Mouse (Mus musculus): ENCODE measurements around the gene Dpysl4.
A peak's percentile ranks its signal among the peaks of the same experiment; 100 is the strongest.

Gene Dpysl4

DNA sequence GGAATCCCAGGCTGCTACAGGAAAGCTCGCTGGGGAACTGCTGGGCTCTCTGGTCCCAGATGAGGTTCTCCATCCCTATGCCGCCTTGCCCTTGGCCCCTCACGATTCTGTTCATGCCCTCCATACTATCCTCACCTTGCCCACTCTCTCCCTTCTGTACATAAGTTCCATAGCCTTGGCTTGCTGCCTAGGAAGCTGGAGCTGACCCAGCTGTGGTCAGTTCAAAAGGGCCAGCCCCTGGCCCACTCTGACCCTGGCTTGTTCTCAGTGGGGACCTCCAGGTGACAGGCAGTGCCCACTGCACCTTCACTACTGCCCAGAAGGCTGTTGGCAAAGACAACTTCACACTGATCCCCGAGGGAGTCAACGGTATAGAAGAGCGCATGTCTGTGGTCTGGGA is 10.6 kb downstream of the Dpysl4 start:
- no peak for DNase-seq (ENCODE audit: low spot score)

GRCm38 (mm10) chr7:139100531-139101095 is 14.8 kb downstream of the Dpysl4 start:
- DNase-seq (ENCODE audit: low spot score) = no peak

- DNase-seq (ENCODE audit: low spot score) = no peak
Observed at GRCm38 (mm10) chr7:139101286-139101804, 15.5 kb downstream of the Dpysl4 start.

DNA sequence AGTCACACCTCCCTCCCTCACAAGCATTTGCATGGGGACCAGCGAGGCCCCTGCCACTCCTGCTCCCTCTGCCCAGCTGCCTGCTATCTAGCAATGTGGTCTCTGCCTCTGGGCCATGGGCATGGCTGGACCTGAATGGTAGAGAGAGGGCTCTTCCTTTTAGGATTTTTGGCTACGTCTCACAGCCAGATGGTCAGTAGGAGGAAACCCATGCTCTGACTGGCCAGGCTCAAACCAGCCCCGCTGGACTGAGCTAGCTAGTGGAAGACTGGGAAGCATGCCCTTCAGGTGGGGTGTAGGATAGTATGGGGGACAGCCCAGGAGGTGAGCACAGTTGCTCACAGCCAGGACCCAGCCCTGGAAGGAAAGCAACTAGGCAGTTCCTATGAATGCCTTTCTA is 16.0 kb downstream of the Dpysl4 start:
- no peak for DNase-seq (ENCODE audit: low spot score)

DNA sequence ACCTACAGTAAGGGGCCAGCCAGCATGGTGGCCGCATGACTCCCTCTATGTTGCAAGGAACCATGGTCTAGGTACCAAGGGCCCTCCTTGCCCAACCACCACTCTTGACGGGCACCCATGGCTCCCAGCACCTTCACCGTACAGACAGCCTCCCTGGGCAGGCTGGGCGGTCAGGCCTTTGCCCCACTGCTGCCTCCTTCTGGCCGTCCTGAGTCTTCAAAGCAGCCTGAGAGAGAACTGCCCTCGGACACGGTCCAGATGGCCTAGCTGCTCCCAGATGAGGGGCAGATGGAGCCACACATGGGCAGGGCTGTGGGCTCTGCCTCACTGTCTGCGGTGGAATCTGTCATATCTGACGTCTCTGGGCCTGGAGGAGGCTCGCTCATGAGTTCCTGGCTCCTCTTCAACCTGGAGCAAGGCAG is 18.2 kb downstream of the Dpysl4 start:
- peak; percentile 74 for DNase-seq (ENCODE audit: low spot score)

- no peak for DNase-seq (ENCODE audit: low spot score)
Observed at GRCm38 (mm10) chr7:139105076-139105475, 19.3 kb downstream of the Dpysl4 start.

DNA sequence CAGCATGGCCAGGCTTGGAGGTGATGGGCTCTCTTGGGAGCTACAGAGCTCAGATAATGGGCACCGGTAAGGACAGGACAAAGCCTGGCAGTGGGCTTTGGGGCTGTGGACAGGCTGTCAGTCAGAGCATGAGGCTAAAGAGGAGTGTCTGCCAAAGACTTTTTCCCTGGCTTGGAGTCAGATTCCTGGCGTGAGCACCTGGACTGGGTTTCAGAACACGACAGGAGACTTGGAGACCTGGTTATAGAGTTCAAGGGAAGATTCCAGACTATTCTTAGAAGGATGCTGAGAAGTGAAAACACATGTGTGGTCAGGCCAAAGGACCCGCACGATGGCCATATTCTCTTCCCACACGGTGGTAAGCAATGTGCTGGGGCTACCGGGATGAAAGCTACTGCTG is 19.9 kb downstream of the Dpysl4 start:
- no peak for DNase-seq (ENCODE audit: low spot score)

DNA sequence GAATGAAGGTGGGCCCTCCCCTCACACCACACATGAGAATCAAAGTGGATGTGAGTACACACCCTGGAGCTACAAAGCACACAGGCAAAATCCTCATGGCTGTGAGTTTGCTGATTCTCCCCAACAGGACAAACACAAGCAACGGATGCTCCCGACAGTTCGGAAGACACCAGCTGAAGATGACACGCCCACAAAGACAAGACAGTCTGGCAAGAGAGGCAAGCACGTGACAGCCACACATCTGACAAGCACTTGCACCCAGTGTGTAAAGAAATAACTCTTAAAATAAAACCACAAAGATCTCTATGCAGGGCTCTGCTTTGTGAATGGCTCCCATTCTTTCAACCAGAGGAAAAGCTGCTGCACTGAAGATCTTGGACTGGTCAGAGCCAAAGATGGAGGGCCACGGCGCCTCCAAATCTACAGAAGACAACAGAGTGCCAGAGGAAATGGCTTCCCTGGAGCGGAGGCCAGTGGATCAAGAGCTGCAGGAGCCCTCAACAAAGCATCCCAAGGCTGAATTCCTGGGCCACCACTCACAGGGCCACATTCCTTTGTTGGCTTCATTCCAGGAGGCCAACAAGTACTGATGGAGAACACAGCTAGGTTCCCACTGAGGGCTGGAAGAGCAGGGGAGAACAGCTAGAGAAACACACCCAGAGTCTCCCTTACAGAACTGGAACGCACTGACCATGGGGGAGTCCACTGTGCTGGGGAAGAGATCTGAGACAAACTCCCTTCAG is 22.3 kb downstream of the Dpysl4 start:
- no peak for DNase-seq (ENCODE audit: low spot score)

DNA sequence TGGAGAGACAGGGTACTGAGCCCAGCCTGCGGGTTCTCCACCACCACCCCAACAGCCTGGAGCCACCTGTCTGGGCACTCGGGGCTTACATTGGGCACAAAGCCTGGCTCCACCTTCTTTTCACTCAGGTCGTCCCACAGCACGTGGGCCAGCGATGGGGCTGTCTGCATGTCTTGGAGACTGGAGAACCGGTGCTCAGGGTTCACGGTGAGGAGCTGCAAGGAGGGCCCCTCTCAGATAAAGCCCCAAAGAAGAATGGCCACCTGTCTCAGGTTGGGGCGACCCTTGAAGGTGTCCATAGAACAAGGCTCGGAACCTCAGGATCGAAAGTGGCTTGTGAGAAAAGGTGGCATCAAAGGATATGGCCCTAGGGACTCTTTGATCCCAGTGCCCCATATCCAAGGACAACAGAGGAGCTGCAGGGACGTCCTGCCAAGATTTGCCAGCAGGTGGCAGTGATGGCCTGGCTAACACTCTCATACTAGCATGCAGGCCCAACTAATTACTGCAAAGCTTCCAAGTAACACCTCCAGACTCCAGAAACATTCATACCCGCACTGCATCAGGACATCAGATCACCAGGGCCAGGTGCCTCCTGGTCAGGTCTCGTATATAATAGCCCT is 33.5 kb downstream of the Dpysl4 start:
- peak; percentile 93 for DNase-seq (ENCODE audit: low spot score)

- no peak for DNase-seq (ENCODE audit: low spot score)
Observed at GRCm38 (mm10) chr7:139119775-139120153, 34.0 kb downstream of the Dpysl4 start.

DNA sequence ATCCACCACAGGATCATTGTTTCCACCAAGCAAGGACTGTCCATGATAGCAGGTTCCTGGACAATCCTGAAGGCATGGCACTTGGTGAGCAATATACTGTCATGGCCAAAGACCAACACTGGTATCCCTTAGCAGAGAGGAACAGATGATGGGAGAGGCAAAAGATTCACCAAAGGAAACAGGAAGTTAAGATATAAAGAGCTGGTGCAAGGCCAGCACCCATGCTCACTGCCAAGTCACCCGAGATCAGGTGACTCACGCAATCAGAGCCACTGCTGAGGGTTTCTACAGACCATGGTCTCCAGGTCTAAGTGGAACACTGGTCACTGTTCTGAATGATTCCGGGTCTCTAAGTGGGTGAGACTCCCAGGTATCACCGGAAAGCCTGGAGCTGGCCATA is 40.1 kb downstream of the Dpysl4 start:
- DNase-seq (ENCODE audit: low spot score) = no peak

- no peak for DNase-seq (ENCODE audit: low spot score)
Observed at GRCm38 (mm10) chr7:139126549-139126948, 40.7 kb downstream of the Dpysl4 start.

- no peak for DNase-seq (ENCODE audit: low spot score)
Observed at GRCm38 (mm10) chr7:139128994-139129393, 43.2 kb downstream of the Dpysl4 start.

DNA sequence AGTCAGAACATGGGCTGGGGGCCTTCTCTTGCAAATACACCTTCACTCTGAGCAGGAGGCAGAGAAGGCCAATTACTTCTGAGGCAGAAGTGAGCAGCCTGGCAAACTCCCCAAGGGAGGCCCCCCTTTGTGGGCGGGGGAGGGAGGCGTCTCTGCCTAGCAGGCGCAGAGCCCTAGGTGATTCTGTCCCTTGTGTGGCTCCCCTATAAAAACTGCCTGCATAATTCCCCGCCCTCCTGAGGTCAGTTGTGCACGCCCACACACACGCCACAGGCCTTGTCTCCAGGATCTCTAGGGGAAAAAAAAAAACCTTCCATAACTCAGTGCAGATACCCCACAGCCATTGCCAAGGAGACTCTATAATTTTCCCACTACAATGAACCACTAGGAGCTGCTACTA is 44.6 kb downstream of the Dpysl4 start:
- DNase-seq (ENCODE audit: low spot score) = no peak

GRCm38 (mm10) chr7:139131538-139131937 is 45.7 kb downstream of the Dpysl4 start:
- DNase-seq (ENCODE audit: low spot score) = no peak

DNA sequence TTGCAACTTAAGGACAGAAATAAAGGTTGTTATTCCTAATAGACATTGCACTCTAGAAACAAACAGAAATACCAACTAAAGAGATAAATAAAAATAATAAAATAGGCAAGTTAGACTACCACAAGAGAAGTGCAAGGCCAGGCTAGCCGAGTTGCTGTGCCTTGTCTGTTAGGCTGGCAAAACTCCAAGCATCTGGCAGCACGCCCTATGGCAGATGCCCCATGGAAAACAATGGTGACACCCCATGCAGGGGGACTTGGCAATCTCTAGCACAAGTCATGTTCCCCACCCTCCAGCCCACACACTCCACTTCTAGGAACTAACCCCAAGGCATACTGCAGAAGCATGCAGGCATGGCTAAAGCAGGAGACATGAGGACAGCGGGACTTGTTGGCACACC is 47.6 kb downstream of the Dpysl4 start:
- DNase-seq (ENCODE audit: low spot score) = peak; percentile 71

DNA sequence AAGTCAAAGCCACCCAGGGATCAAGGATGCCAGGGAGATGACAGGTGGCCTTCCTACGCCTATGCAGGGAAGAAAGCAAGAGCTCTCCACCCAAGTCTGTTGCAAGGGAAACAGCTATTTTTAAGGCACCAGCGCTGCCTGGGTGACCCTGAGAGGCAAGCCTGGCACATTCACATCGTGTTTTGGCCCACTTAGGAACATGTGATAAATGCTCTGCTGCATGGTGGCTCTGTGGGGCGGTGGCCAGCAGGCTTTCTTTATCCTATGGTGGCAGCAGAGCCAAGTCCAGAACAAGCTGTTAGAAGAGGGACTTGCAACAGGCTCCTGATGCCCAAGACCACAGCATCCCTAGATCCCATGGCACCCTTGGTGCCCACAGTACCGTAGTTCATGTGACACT is 49.4 kb downstream of the Dpysl4 start:
- DNase-seq (ENCODE audit: low spot score) = no peak

DNA sequence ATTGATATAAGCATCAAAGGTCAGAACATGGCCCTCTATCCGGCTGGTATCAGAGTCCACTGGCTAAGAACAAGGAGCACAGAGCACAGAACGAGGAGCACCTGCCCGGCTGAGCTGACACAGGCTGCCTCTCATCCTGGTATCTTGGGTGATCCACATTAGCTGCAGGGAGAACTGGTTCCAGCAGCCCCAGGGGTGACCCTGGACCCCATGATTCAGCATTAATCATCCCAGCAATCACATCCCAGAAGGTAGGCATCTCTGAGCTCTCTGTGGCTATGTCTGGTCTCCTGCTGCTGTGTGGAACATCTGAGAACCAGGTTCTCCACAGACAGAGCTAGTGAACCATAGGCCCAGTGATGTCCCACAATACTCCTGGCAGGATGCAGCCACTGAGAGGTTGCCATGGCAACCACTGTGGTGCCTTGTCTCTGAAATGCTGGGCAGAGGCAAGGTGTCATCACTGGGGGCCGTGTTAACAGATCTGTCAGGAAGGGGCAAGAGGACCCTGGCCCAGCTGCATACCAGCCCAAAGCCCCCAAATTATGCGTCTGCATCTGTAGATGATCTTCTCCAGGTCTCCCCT is 51.2 kb downstream of the Dpysl4 start:
- no peak for DNase-seq (ENCODE audit: low spot score)

GRCm38 (mm10) chr7:139139921-139140461 is 54.2 kb downstream of the Dpysl4 start:
- DNase-seq (ENCODE audit: low spot score) = no peak

- DNase-seq (ENCODE audit: low spot score) = no peak
Observed at GRCm38 (mm10) chr7:139143785-139144184, 58.0 kb downstream of the Dpysl4 start.

- DNase-seq (ENCODE audit: low spot score) = no peak
Observed at GRCm38 (mm10) chr7:139145891-139146290, 60.1 kb downstream of the Dpysl4 start.

- no peak for DNase-seq (ENCODE audit: low spot score)
Observed at GRCm38 (mm10) chr7:139147360-139147759, 61.6 kb downstream of the Dpysl4 start.

DNA sequence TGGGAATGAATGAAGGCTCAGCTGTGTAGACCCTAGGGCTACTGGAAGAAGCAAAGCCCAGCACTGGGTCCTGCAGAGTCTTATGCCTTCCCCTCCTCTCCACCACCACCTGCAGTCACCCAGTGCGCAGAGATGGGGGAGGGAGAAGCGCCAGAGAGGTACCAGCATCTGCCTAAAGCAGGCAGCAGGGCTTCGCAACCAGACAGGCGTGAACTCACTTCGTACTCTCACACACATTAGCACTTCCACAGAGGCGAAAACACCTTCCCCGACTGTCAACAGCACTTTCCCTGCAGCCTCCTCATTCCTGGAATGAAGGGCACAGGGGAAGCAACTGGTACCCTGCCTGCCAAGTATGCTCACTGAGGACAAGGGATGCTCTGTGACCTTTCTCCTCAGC is 63.6 kb downstream of the Dpysl4 start:
- no peak for DNase-seq (ENCODE audit: low spot score)
